Mouse (Mus musculus) stomach, postnatal 0 days (tissue): ENCODE measurements around the gene Ran.

ENCODE experiments used
- CTCF ChIP-seq: IDR thresholded peaks from 2 replicates; pipeline ENCODE4 v1.5.1; 2016; ENCODE audit warnings: antibody characterized with exemption, low read depth, mild to moderate bottlenecking, moderate library complexity
- EP300 ChIP-seq: optimal IDR thresholded peaks from 2 replicates; pipeline ENCODE3; 2016; ENCODE audit warnings: antibody characterized with exemption

DNA sequence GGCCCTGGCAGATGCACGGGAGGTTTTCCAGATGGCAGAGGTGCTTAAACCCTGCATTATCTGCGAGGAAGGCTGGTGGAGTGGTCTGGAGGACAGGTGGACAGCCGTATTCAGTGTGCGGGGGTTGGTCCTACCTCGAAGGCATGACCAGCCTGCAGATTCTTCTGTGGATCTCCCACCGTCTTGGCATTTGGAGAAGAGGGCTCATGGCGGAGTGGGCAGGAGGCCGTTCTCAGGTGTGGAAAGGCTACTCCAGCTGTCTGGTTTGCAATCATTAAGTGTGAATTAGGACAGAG is 43.9 kb downstream of the Ran start:
- TF ChIP-seq EP300 (no peak), CTCF (no peak)
